Mouse (Mus musculus): Measurements from ENCODE around the gene Rabgap1l.

Rabgap1l gene

GRCm38 (mm10) chr1:160273133-160273743, 519.8 kb downstream of the Rabgap1l start:
- no peak for DNase-seq

- DNase-seq: no peak
These were observed 521.6 kb downstream of the Rabgap1l start for GRCm38 (mm10) chr1:160271282-160271967.

GRCm38 (mm10) chr1:160268322-160268721, 524.7 kb downstream of the Rabgap1l start:
- no peak for DNase-seq

- DNase-seq: no peak
These were observed 529.2 kb downstream of the Rabgap1l start for GRCm38 (mm10) chr1:160263630-160264346.

- DNase-seq: no peak
These were observed 530.0 kb downstream of the Rabgap1l start for GRCm38 (mm10) chr1:160263053-160263452.

- no peak for DNase-seq
These were observed 530.6 kb downstream of the Rabgap1l start for GRCm38 (mm10) chr1:160262415-160262814.

GRCm38 (mm10) chr1:160261849-160262248, 531.2 kb downstream of the Rabgap1l start:
- no peak for DNase-seq

- DNase-seq: no peak
These were observed 532.4 kb downstream of the Rabgap1l start for GRCm38 (mm10) chr1:160260605-160261004.

- DNase-seq: peak; percentile 71
These were observed 533.1 kb downstream of the Rabgap1l start for GRCm38 (mm10) chr1:160259884-160260283.

- no peak for DNase-seq
These were observed 539.9 kb downstream of the Rabgap1l start for GRCm38 (mm10) chr1:160253108-160253507.

GRCm38 (mm10) chr1:160251388-160252007, 541.5 kb downstream of the Rabgap1l start:
- DNase-seq: no peak

- no peak for DNase-seq
These were observed 542.2 kb downstream of the Rabgap1l start for GRCm38 (mm10) chr1:160250782-160251181.

- DNase-seq: no peak
These were observed 543.2 kb downstream of the Rabgap1l start for GRCm38 (mm10) chr1:160249786-160250185.

- no peak for DNase-seq
These were observed 545.5 kb downstream of the Rabgap1l start for GRCm38 (mm10) chr1:160247473-160247872.

GRCm38 (mm10) chr1:160246844-160247243, 546.2 kb downstream of the Rabgap1l start:
- no peak for DNase-seq

GRCm38 (mm10) chr1:160245954-160246353, 547.1 kb downstream of the Rabgap1l start:
- DNase-seq: no peak

- no peak for DNase-seq
These were observed 548.3 kb downstream of the Rabgap1l start for GRCm38 (mm10) chr1:160244689-160245088.

GRCm38 (mm10) chr1:160240091-160240490, 552.9 kb downstream of the Rabgap1l start:
- DNase-seq: no peak

- no peak for DNase-seq
These were observed 554.1 kb downstream of the Rabgap1l start for GRCm38 (mm10) chr1:160238852-160239443.

- no peak for DNase-seq
These were observed 555.0 kb downstream of the Rabgap1l start for GRCm38 (mm10) chr1:160237981-160238380.

GRCm38 (mm10) chr1:160233921-160234320, 559.1 kb downstream of the Rabgap1l start:
- DNase-seq: no peak

- no peak for DNase-seq
These were observed 560.9 kb downstream of the Rabgap1l start for GRCm38 (mm10) chr1:160232113-160232512.

GRCm38 (mm10) chr1:160231013-160231412, 562.0 kb downstream of the Rabgap1l start:
- no peak for DNase-seq

All from cerebellum, adult 9-11 months (tissue).